ENCODE assay signal across 17 mouse cellular contexts in the genomic region with DNA sequence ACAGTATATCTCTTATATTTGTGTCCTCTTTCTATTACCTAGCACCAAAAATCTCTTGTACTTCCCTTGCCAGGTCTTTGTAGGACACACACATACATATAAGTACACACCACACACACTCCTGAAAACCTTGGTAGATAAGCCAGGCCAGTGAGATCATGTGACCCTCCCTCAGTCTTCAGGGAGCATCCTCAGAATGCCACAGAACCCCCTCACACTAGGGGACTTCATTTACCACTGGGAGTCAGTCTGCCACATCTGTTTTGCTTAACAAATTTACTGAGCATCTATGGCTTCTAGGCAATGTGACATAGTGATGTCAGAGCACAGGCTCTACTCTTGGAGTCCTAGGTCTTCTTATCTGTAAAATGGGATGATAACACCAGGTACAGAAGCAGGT.
DNase-seq lines count a peak whose midpoint lies in the region; ATAC-seq and TF ChIP-seq lines count a peak whose summit lies in the region.
"Had no signal": no experiment of that assay in that cellular context is flagged by ENCODE, and none has a peak within 500 bp of the region (broad histone marks: within the 10 kb centered on the region; RNA-seq: fewer than 3 reads in every experiment).

No protein-coding gene starts in this region.

- H3K4me2 ChIP-seq in CH12.LX (ENCODE audit: insufficient read depth, low read depth, poor library complexity, severe bottlenecking) = no peak overlapping the region; the same call in 1 of the 2 replicates
- H3K4me2 ChIP-seq in embryonic facial prominence, embryonic 14.5 days (ENCODE audit: low read depth, low read length) = no peak overlapping the region
- no peak overlapping the region for H3K4me2 ChIP-seq in limb, embryonic 12.5 days
- H3K4me2 ChIP-seq: heart, embryonic 12.5 days; hindbrain, embryonic 14.5 days had no signal

- peak; percentile 75 for DNase-seq in CH12.LX (ENCODE audit: extremely low read depth)
- no peak for DNase-seq in embryonic facial prominence, embryonic 10.5 days (ENCODE audit: low spot score)
- no peak for DNase-seq in embryonic facial prominence, embryonic 14.5 days (ENCODE audit: low spot score)
- no peak for DNase-seq in embryo, embryonic 10 days (ENCODE audit: low spot score)
- no peak for DNase-seq in urinary bladder, postnatal 25 days (ENCODE audit: low spot score)
- DNase-seq: adrenal gland, postnatal 25 days; cerebellum, adult 18-20 months; cerebellum, postnatal 14 days; gastrocnemius, postnatal 25 days; kidney, adult 2 months had no signal

- no peak overlapping the region for H3K4me3 ChIP-seq in CH12.LX (replicated peaks in 1 of 3; ENCODE audit: low read depth in 2 of 3, low read length in 2 of 3, poor library complexity in 1 of 3)
- no peak overlapping the region for H3K4me3 ChIP-seq in embryonic facial prominence, embryonic 10.5 days
- H3K4me3 ChIP-seq in embryonic facial prominence, embryonic 14.5 days (ENCODE audit: low read depth, low read length) = no peak overlapping the region
- no peak overlapping the region for H3K4me3 ChIP-seq in limb, embryonic 12.5 days (replicated peaks)
- H3K4me3 ChIP-seq: heart, embryonic 12.5 days; hindbrain, embryonic 10.5 days had no signal

- H3K9me3 ChIP-seq in CH12.LX (replicated peaks; ENCODE audit: low read length) = no peaks in the 10 kb centered on the region
- no peaks in the 10 kb centered on the region for H3K9me3 ChIP-seq in embryonic facial prominence, embryonic 10.5 days
- no peaks in the 10 kb centered on the region for H3K9me3 ChIP-seq in embryonic facial prominence, embryonic 14.5 days (ENCODE audit: control insufficient read depth, low read length)
- H3K9me3 ChIP-seq in limb, embryonic 12.5 days = no peaks in the 10 kb centered on the region
- H3K9me3 ChIP-seq: heart, embryonic 12.5 days; hindbrain, embryonic 10.5 days had no signal

- peak overlapping the region; percentile 24; the same call in 1 of the 2 replicates for H3K27ac ChIP-seq in CH12.LX (ENCODE audit: insufficient read depth, low read depth)
- peak overlapping the region; percentile 90 for H3K27ac ChIP-seq in embryonic facial prominence, embryonic 10.5 days (replicated peaks)
- peak overlapping the region; percentile 91; the same call in 1 of the 2 replicates for H3K27ac ChIP-seq in embryonic facial prominence, embryonic 14.5 days (replicated peaks; ENCODE audit: low read depth, low read length)
- peak overlapping the region; percentile 98 for H3K27ac ChIP-seq in limb, embryonic 12.5 days
- H3K27ac ChIP-seq: hindbrain, embryonic 10.5 days; hindbrain, embryonic 14.5 days had no signal

- no peak for TF ChIP-seq RAD21 in CH12.LX (IDR thresholded peaks at IDR 0.05; ENCODE audit: low read depth, low read length)

- no peaks in the 10 kb centered on the region for H3K27me3 ChIP-seq in CH12.LX (replicated peaks)
- no peaks in the 10 kb centered on the region for H3K27me3 ChIP-seq in embryonic facial prominence, embryonic 10.5 days (replicated peaks; ENCODE audit: low read depth, poor library complexity, severe bottlenecking)
- no peaks in the 10 kb centered on the region for H3K27me3 ChIP-seq in embryonic facial prominence, embryonic 14.5 days (replicated peaks; ENCODE audit: control insufficient read depth, insufficient read depth, low read length)
- no peaks in the 10 kb centered on the region for H3K27me3 ChIP-seq in limb, embryonic 12.5 days
- H3K27me3 ChIP-seq: heart, embryonic 12.5 days had no signal

- TF ChIP-seq POLR2A in CH12.LX (IDR thresholded peaks at IDR 0.05; ENCODE audit: low read depth, low read length) = no peak

- H3K9ac ChIP-seq in CH12.LX (ENCODE audit: insufficient read depth, low read depth) = no peak overlapping the region
- no peak overlapping the region for H3K9ac ChIP-seq in embryonic facial prominence, embryonic 14.5 days (ENCODE audit: low read depth, low read length)
- H3K9ac ChIP-seq in limb, embryonic 12.5 days (replicated peaks) = no peak overlapping the region
- H3K9ac ChIP-seq: heart, embryonic 12.5 days; hindbrain, embryonic 14.5 days had no signal

- in situ Hi-C loops in CH12.LX (cut with MboI; ENCODE audit: low pct_ligation_motif_present, low pct_unique_long_range_greater_than_20kb, low sequenced_read_pairs) = loop anchor here (25.0 kb wide), 1 partner anchor 472 kb away; no protein-coding TSS in a partner anchor

- H3K4me1 ChIP-seq in CH12.LX (ENCODE audit: control insufficient read depth in 1 of 2, insufficient read depth in 2 of 2) = peaks cover 22 to 68% of the 10 kb centered on the region in 2 experiments
- peaks cover 70% of the 10 kb centered on the region for H3K4me1 ChIP-seq in embryonic facial prominence, embryonic 10.5 days
- peaks cover 50% of the 10 kb centered on the region for H3K4me1 ChIP-seq in embryonic facial prominence, embryonic 14.5 days (ENCODE audit: control insufficient read depth, insufficient read depth, low read length)
- peaks cover 74% of the 10 kb centered on the region for H3K4me1 ChIP-seq in limb, embryonic 12.5 days (replicated peaks)

- peaks cover 0 to 4% of the 10 kb centered on the region in 2 experiments for H3K36me3 ChIP-seq in CH12.LX (replicated peaks in 1 of 2; ENCODE audit: control insufficient read depth in 1 of 2, insufficient read depth in 1 of 2, low read length in 1 of 2)
- H3K36me3 ChIP-seq in embryonic facial prominence, embryonic 10.5 days (replicated peaks) = no peaks in the 10 kb centered on the region
- no peaks in the 10 kb centered on the region for H3K36me3 ChIP-seq in embryonic facial prominence, embryonic 14.5 days (ENCODE audit: control insufficient read depth, insufficient read depth, low read length)
- H3K36me3 ChIP-seq in limb, embryonic 12.5 days = no peaks in the 10 kb centered on the region
- H3K36me3 ChIP-seq: heart, embryonic 12.5 days; hindbrain, embryonic 10.5 days had no signal

- ATAC-seq in embryonic facial prominence, embryonic 14.5 days (ENCODE audit: low read depth) = no peak
- ATAC-seq in limb, embryonic 12.5 days (ENCODE audit: insufficient number of reproducible peaks, insufficient read depth, low FRiP score, low TSS enrichment, low read depth) = no peak
- ATAC-seq in erythroid progenitor cell, adult 5-6 weeks (replicated peaks; ENCODE audit: low FRiP score, poor library complexity, severe bottlenecking) = no peak
- ATAC-seq: forebrain, embryonic 16.5 days; intestine, embryonic 16.5 days had no signal

- H3K79me2 ChIP-seq in CH12.LX (replicated peaks; ENCODE audit: control insufficient read depth, extremely low read depth, insufficient read depth, poor library complexity, severe bottlenecking) = no peaks in the 10 kb centered on the region

- peak; percentile 32; the same call in 1 of the 2 replicates for TF ChIP-seq EP300 in CH12.LX (IDR thresholded peaks at IDR 0.05; ENCODE audit: low read length)

- no peak for TF ChIP-seq CTCF in CH12.LX (conservative IDR thresholded peaks at IDR 0.05 in 1 of 2, IDR thresholded peaks at IDR 0.05 in 1 of 2; ENCODE audit: low read depth in 2 of 2, low read length in 2 of 2)

- dilution Hi-C loops in CH12.LX (cut with MboI; ENCODE audit: extremely low pct_ligation_motif_present, extremely low pct_unique_long_range_greater_than_20kb, low sequenced_read_pairs) = no loop called here

TF ChIP-seq in CH12.LX, 34 proteins besides CTCF, POLR2A, EP300 and RAD21:
- TF ChIP-seq HCFC1 (IDR thresholded peaks at IDR 0.05; ENCODE audit: low read depth, low read length) = no peak
- TF ChIP-seq MXI1 (IDR thresholded peaks at IDR 0.05; ENCODE audit: low read depth, low read length) = no peak
- TF ChIP-seq JUND (conservative IDR thresholded peaks at IDR 0.05; ENCODE audit: low read depth, low read length) = no peak
- TF ChIP-seq GABPA (IDR thresholded peaks at IDR 0.05; ENCODE audit: insufficient replicate concordance, low read depth, low read length) = no peak
- TF ChIP-seq ZMIZ1 (IDR thresholded peaks at IDR 0.05; ENCODE audit: low read depth, low read length) = no peak
- no peak for TF ChIP-seq MEF2A (IDR thresholded peaks at IDR 0.05; ENCODE audit: borderline replicate concordance, low read depth, low read length)
- no peak for TF ChIP-seq MAX (IDR thresholded peaks at IDR 0.05; ENCODE audit: low read length)
- peak; percentile 27 for TF ChIP-seq USF2 (conservative IDR thresholded peaks at IDR 0.05; ENCODE audit: low read depth, low read length)
- TF ChIP-seq BHLHE40 (IDR thresholded peaks at IDR 0.05; ENCODE audit: low read depth, low read length) = peak; percentile 47; the same call in 1 of the 2 replicates
- TF ChIP-seq PAX5 (IDR thresholded peaks at IDR 0.05; ENCODE audit: low read length) = no peak
- no peak for TF ChIP-seq JUN (IDR thresholded peaks at IDR 0.05; ENCODE audit: insufficient read depth, low read depth, low read length)
- no peak for TF ChIP-seq ZC3H11A (IDR thresholded peaks at IDR 0.05; ENCODE audit: low read depth, low read length)
- no peak for TF ChIP-seq KAT2A (IDR thresholded peaks at IDR 0.05; ENCODE audit: insufficient replicate concordance, low read length)
- peak; percentile 56 for TF ChIP-seq USF1 (IDR thresholded peaks at IDR 0.05; ENCODE audit: low read depth, low read length)
- peak; percentile 11; the same call in 1 of the 2 replicates for TF ChIP-seq ETS1 (conservative IDR thresholded peaks at IDR 0.05; ENCODE audit: low read depth, low read length)
- peak; percentile 42 for TF ChIP-seq IRF4 (IDR thresholded peaks at IDR 0.05; ENCODE audit: low read depth, low read length)

Comparison
In these comparisons a context has a peak if more than half of its experiments do, and no peak if none do; other contexts are left out.
1. H3K27ac ChIP-seq: peak in every context shown above with its lines; median percentile 98 in limb, embryonic 12.5 days; 91 in embryonic facial prominence, embryonic 14.5 days; 90 in embryonic facial prominence, embryonic 10.5 days; 24 in CH12.LX.